Mouse (Mus musculus) olfactory bulb, adult 2 months (tissue): ENCODE results near the gene Psg17.

Experiments used
- CTCF ChIP-seq: fragments of 200-500 bp; IDR thresholded peaks from 2 replicates; pipeline ENCODE4 v1.5.1; 2012; ENCODE audit warnings: low read depth, mild to moderate bottlenecking, low read length, moderate library complexity; ENCODE audit not compliant: insufficient read depth
- POLR2A ChIP-seq: fragments of 200-500 bp; IDR thresholded peaks from 2 replicates; pipeline ENCODE4 v1.6.1; 2012; ENCODE audit warnings: mild to moderate bottlenecking, low read depth, low read length, moderate library complexity; ENCODE audit not compliant: insufficient read depth

DNA sequence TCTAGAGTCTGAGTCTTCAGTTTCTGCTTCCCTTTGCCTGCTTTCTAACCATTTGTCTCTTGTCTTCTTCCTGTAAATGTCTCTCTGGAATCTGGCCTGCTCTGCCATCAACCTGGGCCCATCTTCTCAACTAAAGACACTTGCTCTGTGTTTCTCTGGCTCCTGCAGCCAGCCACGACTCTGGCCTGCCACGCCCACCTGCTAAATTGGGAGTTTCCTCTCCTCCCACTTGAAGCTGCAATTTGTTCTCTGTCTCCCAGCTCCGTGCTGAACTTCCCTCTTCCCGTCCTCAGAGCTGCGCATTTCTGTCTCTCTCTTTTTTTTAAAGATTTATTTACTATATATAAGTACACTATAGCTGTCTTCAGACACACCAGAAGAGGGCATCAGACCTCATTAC, 23.4 kb upstream of the Psg17 start:
- no peak for TF ChIP-seq CTCF
- TF ChIP-seq POLR2A, result no peak
